ENCODE assay signal across 19 mouse cellular contexts in the genomic region with DNA sequence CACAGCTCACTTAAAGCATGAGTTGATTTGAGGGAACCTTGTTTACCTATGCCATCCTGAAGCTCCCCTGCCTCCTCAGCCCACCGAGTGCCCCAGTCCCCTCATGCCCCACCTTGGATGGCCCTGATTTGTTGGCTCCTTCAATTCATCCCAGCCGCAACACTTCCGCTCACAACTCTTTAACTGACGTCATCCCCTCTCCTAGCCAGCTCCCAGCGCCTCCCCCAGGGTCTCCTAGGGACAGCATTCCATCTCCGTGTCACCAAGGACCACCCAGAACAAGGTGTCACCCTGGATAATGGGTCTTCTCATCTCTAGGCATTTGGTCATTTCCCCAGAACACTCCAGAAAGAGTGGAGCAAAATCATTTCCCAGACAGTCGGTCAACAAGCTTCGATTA.
DNase-seq lines count a peak whose midpoint lies in the region; ATAC-seq and TF ChIP-seq lines count a peak whose summit lies in the region.
"Had no signal": no experiment of that assay in that cellular context is flagged by ENCODE, and none has a peak within 500 bp of the region (broad histone marks: within the 10 kb centered on the region; RNA-seq: fewer than 3 reads in every experiment).

No protein-coding gene starts in this region.

- no peaks in the 10 kb centered on the region for H3K9me3 ChIP-seq in hindbrain, embryonic 15.5 days
- H3K9me3 ChIP-seq in hindbrain, postnatal 0 days (ENCODE audit: low read length), result no peaks in the 10 kb centered on the region
- no peaks in the 10 kb centered on the region for H3K9me3 ChIP-seq in lung, postnatal 0 days (ENCODE audit: low read length)
- H3K9me3 ChIP-seq in midbrain, embryonic 13.5 days, result no peaks in the 10 kb centered on the region
- H3K9me3 ChIP-seq: embryonic facial prominence, embryonic 13.5 days; forebrain, embryonic 12.5 days; heart, embryonic 10.5 days had no signal

- no peaks in the 10 kb centered on the region for H3K36me3 ChIP-seq in hindbrain, embryonic 15.5 days
- no peaks in the 10 kb centered on the region for H3K36me3 ChIP-seq in hindbrain, postnatal 0 days (ENCODE audit: insufficient read depth, low read length)
- no peaks in the 10 kb centered on the region for H3K36me3 ChIP-seq in lung, postnatal 0 days (ENCODE audit: insufficient read depth, low read length)
- no peaks in the 10 kb centered on the region for H3K36me3 ChIP-seq in midbrain, embryonic 13.5 days
- H3K36me3 ChIP-seq: embryonic facial prominence, embryonic 13.5 days; forebrain, embryonic 12.5 days; heart, embryonic 10.5 days had no signal

- WGBS in hindbrain, embryonic 15.5 days, result 77% methylated on average over 8 of the region's 8 CpGs
- 64% methylated on average over 8 of the region's 8 CpGs for WGBS in hindbrain, postnatal 0 days
- WGBS in lung, postnatal 0 days, result 35% methylated on average over 8 of the region's 8 CpGs
- 73% methylated on average over 8 of the region's 8 CpGs for WGBS in midbrain, embryonic 13.5 days

- no peaks in the 10 kb centered on the region for H3K27me3 ChIP-seq in hindbrain, embryonic 15.5 days
- H3K27me3 ChIP-seq in hindbrain, postnatal 0 days (ENCODE audit: insufficient read depth, low read length), result no peaks in the 10 kb centered on the region
- no peaks in the 10 kb centered on the region for H3K27me3 ChIP-seq in lung, postnatal 0 days (replicated peaks; ENCODE audit: insufficient read depth, low read length)
- H3K27me3 ChIP-seq in midbrain, embryonic 13.5 days, result no peaks in the 10 kb centered on the region
- H3K27me3 ChIP-seq: forebrain, embryonic 12.5 days had no signal

- TF ChIP-seq CTCF in hindbrain, postnatal 0 days (IDR thresholded peaks at IDR 0.05; ENCODE audit: low read depth), result no peak
- TF ChIP-seq CTCF in lung, postnatal 0 days (IDR thresholded peaks at IDR 0.05), result no peak

- no peak for TF ChIP-seq EP300 in lung, postnatal 0 days (IDR thresholded peaks at IDR 0.05)

- H3K27ac ChIP-seq in hindbrain, embryonic 15.5 days (replicated peaks), result peak overlapping the region; percentile 61
- no peak overlapping the region for H3K27ac ChIP-seq in hindbrain, postnatal 0 days
- no peak overlapping the region for H3K27ac ChIP-seq in lung, postnatal 0 days (ENCODE audit: low read length)
- no peak overlapping the region for H3K27ac ChIP-seq in midbrain, embryonic 13.5 days
- H3K27ac ChIP-seq: embryonic facial prominence, embryonic 13.5 days; forebrain, embryonic 12.5 days; heart, embryonic 10.5 days had no signal

- H3K9ac ChIP-seq in hindbrain, embryonic 15.5 days, result no peak overlapping the region
- H3K9ac ChIP-seq in hindbrain, postnatal 0 days (replicated peaks; ENCODE audit: low read length), result no peak overlapping the region
- H3K9ac ChIP-seq in lung, postnatal 0 days (replicated peaks; ENCODE audit: low read depth), result no peak overlapping the region
- H3K9ac ChIP-seq in midbrain, embryonic 13.5 days (replicated peaks), result no peak overlapping the region
- H3K9ac ChIP-seq: embryonic facial prominence, embryonic 13.5 days; forebrain, embryonic 12.5 days had no signal

- no peak overlapping the region for H3K4me2 ChIP-seq in hindbrain, embryonic 15.5 days
- no peak overlapping the region for H3K4me2 ChIP-seq in hindbrain, postnatal 0 days (ENCODE audit: low read depth, low read length)
- no peak overlapping the region for H3K4me2 ChIP-seq in lung, postnatal 0 days (replicated peaks; ENCODE audit: low read depth, low read length)
- no peak overlapping the region for H3K4me2 ChIP-seq in midbrain, embryonic 13.5 days (replicated peaks)
- H3K4me2 ChIP-seq: embryonic facial prominence, embryonic 13.5 days; forebrain, embryonic 12.5 days had no signal

- ATAC-seq in hindbrain, embryonic 15.5 days (ENCODE audit: low FRiP score, low read depth), result no peak
- ATAC-seq in hindbrain, postnatal 0 days, result no peak
- ATAC-seq in lung, postnatal 0 days, result peak; percentile 25
- no peak for ATAC-seq in midbrain, embryonic 13.5 days
- ATAC-seq: activated CD4-positive, CD25-positive, alpha-beta regulatory T cell, adult 4 months; forebrain, embryonic 16.5 days; Patski had no signal

- no peak overlapping the region for H3K4me3 ChIP-seq in hindbrain, embryonic 15.5 days
- H3K4me3 ChIP-seq in hindbrain, postnatal 0 days (ENCODE audit: low read length), result no peak overlapping the region
- no peak overlapping the region for H3K4me3 ChIP-seq in lung, postnatal 0 days (ENCODE audit: low read depth, low read length)
- H3K4me3 ChIP-seq in midbrain, embryonic 13.5 days (replicated peaks), result no peak overlapping the region
- H3K4me3 ChIP-seq: embryonic facial prominence, embryonic 13.5 days; forebrain, embryonic 12.5 days; heart, embryonic 10.5 days had no signal

- no peak for DNase-seq in hindbrain, postnatal 0 days (ENCODE audit: low spot score)
- DNase-seq in lung, postnatal 0 days (ENCODE audit: low spot score), result peak; percentile 43
- no peak for DNase-seq in lung, postnatal 14 days
- DNase-seq in lung, postnatal 4 days, result peak; percentile 54 to 66
- DNase-seq: cerebellum, adult 18-20 months; cerebellum, adult 9-11 months; cerebellum, postnatal 36 days; gastrocnemius, postnatal 10 days; heart, adult 18-20 months; heart, postnatal 10 days; heart, postnatal 4 days had no signal

- peaks cover 29% of the 10 kb centered on the region for H3K4me1 ChIP-seq in hindbrain, embryonic 15.5 days (replicated peaks)
- H3K4me1 ChIP-seq in hindbrain, postnatal 0 days (ENCODE audit: insufficient read depth, low read length), result peaks cover 4% of the 10 kb centered on the region; the same call in 1 of the 2 replicates
- no peaks in the 10 kb centered on the region for H3K4me1 ChIP-seq in lung, postnatal 0 days (ENCODE audit: insufficient read depth, low read depth, low read length)
- H3K4me1 ChIP-seq in midbrain, embryonic 13.5 days (replicated peaks), result peaks cover 28% of the 10 kb centered on the region

Comparison
In these comparisons a context has a peak if more than half of its experiments do, and no peak if none do; other contexts are left out.
1. DNase-seq: peak in lung, postnatal 0 days (single experiment) and lung, postnatal 4 days (2 of 2); none in hindbrain, postnatal 0 days (single experiment) and lung, postnatal 14 days (single experiment).